Mouse (Mus musculus) thymus, adult 2 months (tissue): Measurements from ENCODE around the gene Ust.

ENCODE experiments used
- CTCF ChIP-seq: fragments of 200-500 bp; IDR thresholded peaks from 2 replicates; pipeline ENCODE4 v1.5.1; 2012; ENCODE audit warnings: mild to moderate bottlenecking, control low read depth, low read length, moderate library complexity, borderline replicate concordance; ENCODE audit not compliant: control insufficient read depth, poor library complexity, insufficient read depth; ENCODE audit errors: extremely low read depth
- POLR2A ChIP-seq: fragments of 200-500 bp; IDR thresholded peaks from 2 replicates; pipeline ENCODE4 v1.6.1; 2012; ENCODE audit warnings: mild to moderate bottlenecking, low read length, control low read depth, moderate library complexity; ENCODE audit not compliant: control insufficient read depth, poor library complexity, insufficient read depth; ENCODE audit errors: extremely low read depth

- no peak for TF ChIP-seq CTCF
- TF ChIP-seq POLR2A: no peak
Observed at GRCm38 (mm10) chr10:8444052-8444451, 74.6 kb downstream of the Ust start.
